Mouse (Mus musculus) midbrain, embryonic 11.5 days (tissue): ENCODE data around the gene Foxk1. TPM values are rescaled to one million over a fixed set of nuclear protein-coding genes. Genes with fewer than 3 reads are reported as not detected.

Source experiments
- ATAC-seq: fragments of 200-750 bp; cut with Nextera tagmentation; 2 replicates; pipeline ENCODE4 v1.8.0; 2017; ENCODE audit warnings: moderate TSS enrichment, moderate library complexity; ENCODE audit not compliant: low FRiP score
- DNase-seq: peaks from one replicate; pipeline ENCODE4 v3.0.0; 2015; ENCODE audit warnings: low spot score; ENCODE audit errors: missing footprints
- H3K27ac ChIP-seq: fragments of 300-500 bp; sonication (generic); 2 replicates; pipeline ENCODE4 v1.5.1; 2014; ENCODE audit warnings: low read depth, low read length
- H3K27me3 ChIP-seq: fragments of 300-500 bp; sonication (generic); 2 replicates; pipeline ENCODE4 v1.6.1; 2014; ENCODE audit warnings: mild to moderate bottlenecking, low read length, moderate library complexity, mixed read lengths; ENCODE audit not compliant: control insufficient read depth, insufficient read depth
- H3K36me3 ChIP-seq: fragments of 300-500 bp; sonication (generic); 2 replicates; pipeline ENCODE4 v1.6.1; 2014; ENCODE audit warnings: mild to moderate bottlenecking, low read length, moderate library complexity, mixed read lengths; ENCODE audit not compliant: control insufficient read depth, insufficient read depth
- H3K4me1 ChIP-seq: fragments of 300-500 bp; sonication (generic); 2 replicates; pipeline ENCODE4 v1.6.1; 2014; ENCODE audit warnings: low read length; ENCODE audit not compliant: control insufficient read depth, insufficient read depth
- H3K4me2 ChIP-seq: fragments of 300-500 bp; sonication (generic); 2 replicates; pipeline ENCODE4 v1.6.1; 2014; ENCODE audit warnings: mild to moderate bottlenecking, moderate library complexity
- H3K4me3 ChIP-seq: fragments of 300-500 bp; sonication (generic); 2 replicates; pipeline ENCODE4 v1.5.1; 2014; ENCODE audit warnings: low read depth, low read length
- H3K9ac ChIP-seq: fragments of 300-500 bp; sonication (generic); 2 replicates; pipeline ENCODE4 v1.6.1; 2014; ENCODE audit warnings: low read length
- H3K9me3 ChIP-seq: fragments of 300-500 bp; sonication (generic); 2 replicates; pipeline ENCODE4 v1.6.1; 2016; ENCODE audit warnings: low read length; ENCODE audit not compliant: control insufficient read depth
- WGBS: fragments of 180-500 bp; shearing (Covaris S2); extraction: QIAGEN DNeasy Blood & Tissue Kit; methylation state at CpG from one replicate; pipeline ENCODE4 v1.1.7; 2014; 5-methylcytosine and 5-hydroxymethylcytosine counted together
- polyA plus RNA-seq: library from polyadenylated mRNA; unstranded; fragments of >200 nt; fragmentation: Nextera tagmentation; extraction: Ambion mirVana; gene quantifications from 2 replicates; pipeline ENCODE4 v1.2.1, GENCODE M21; 2014

The Foxk1 gene
- polyA plus RNA-seq, 1 experiment from 2014 or later: 4.0 TPM

DNA sequence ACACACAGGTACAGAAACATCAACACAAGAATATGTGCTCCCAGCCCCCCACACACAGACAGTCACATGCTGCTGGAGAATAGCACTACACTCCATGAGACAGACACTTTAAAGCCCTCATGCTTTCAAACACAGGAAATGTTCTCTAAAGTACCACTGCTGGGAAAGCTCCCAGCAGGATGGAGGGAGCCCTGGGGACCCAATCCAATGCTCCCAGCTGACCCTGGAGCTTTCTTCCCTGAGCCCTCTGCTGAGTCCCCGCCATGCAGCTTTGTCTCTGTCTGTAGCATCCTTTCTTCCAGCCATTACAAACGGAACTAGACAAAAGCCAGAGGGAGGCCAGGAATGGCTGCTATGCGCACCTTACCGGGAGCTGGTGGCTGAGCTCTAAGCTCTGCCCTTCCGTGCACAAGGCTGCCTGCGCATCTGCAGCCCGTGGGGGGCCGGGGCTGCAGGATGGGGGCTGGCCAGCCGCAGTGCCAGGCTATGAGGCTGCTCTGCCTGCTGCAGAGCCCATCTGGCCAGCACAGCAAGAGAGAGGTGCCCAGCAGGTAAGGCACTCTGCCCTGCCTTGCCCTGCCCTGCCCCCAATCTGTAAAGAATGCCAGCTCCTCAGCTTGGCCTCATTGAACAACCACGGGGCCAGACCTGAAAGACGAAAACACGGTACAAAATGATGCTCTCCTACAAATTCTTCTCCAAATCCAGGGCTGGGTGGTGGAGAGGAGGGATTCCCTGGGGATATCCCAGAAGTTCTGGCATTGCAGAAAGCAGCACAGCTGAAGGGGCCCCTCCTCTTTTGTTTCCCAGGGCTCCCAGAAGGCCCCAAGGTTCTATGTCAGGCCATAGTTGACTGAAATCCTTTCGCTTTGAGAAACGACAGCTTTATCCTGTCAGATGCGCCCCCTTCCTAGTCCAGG is 108.1 kb downstream of the Foxk1 start:
- Histone ChIP-seq H3K4me3 (0 out of 2 replicates have a peak overlapping the region, but pooled peaks have one; percentile 6), H3K36me3 (no peaks in the 10 kb centered on the region), H3K27ac (no peak overlapping the region), H3K4me2 (peak overlapping the region; percentile 27), H3K27me3 (no peaks in the 10 kb centered on the region; the same call in 1 of the 2 replicates), H3K4me1 (peaks cover 12% of the 10 kb centered on the region), H3K9ac (peak overlapping the region; percentile 55), H3K9me3 (no peaks in the 10 kb centered on the region)
- ATAC-seq (peak; percentile 24; the same call in 1 of the 2 replicates), DNase-seq (peak; percentile 87)
- 8% methylated on average over 15 of the region's 15 CpGs for WGBS

DNA sequence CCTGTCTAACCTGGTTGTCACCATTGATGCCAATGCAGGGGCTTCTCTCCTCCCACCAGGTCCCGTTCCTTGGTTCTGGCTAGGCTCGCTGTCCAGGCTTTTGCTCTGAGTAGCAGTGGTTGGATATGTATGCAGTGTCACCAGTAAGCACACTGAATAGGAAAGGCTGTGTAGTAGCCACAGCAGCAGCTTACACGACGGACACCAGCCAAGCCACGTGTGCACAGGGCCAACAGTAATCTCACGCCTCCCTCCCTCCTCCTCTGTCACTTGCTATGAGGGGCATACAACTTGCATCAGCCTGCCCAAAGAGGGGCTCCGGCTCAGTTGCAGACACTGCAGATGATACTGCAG is 108.7 kb downstream of the Foxk1 start:
- no peak overlapping the region for H3K27ac ChIP-seq
- DNase-seq: no peak
- no peak for ATAC-seq
- WGBS: 47% methylated on average over 7 of the region's 7 CpGs
- H3K4me2 ChIP-seq: no peak overlapping the region
- no peak overlapping the region for H3K4me3 ChIP-seq
- no peaks in the 10 kb centered on the region; the same call in 1 of the 2 replicates for H3K27me3 ChIP-seq
- H3K36me3 ChIP-seq: no peaks in the 10 kb centered on the region
- H3K9me3 ChIP-seq: no peaks in the 10 kb centered on the region
- peak overlapping the region; percentile 55 for H3K9ac ChIP-seq
- peaks cover 12% of the 10 kb centered on the region for H3K4me1 ChIP-seq

Other genes starting within 250 kb of the Foxk1 start
- gene Ap5z1, start 62.4 kb downstream of the Foxk1 start, polyA plus RNA-seq: 8.8 and 10.5 TPM in 2 replicates
- gene Papolb, start 128.6 kb downstream of the Foxk1 start, polyA plus RNA-seq: 0.22 and 0.41 TPM in 2 replicates
- 2.8 and 4.4 TPM in 2 replicates for gene Radil, start 149.6 kb downstream of the Foxk1 start, polyA plus RNA-seq
- gene Mmd2, start 207.3 kb downstream of the Foxk1 start, polyA plus RNA-seq: 8.4 and 9.1 TPM in 2 replicates
- gene Wipi2, start 226.2 kb downstream of the Foxk1 start, polyA plus RNA-seq: 53.1 and 55.7 TPM in 2 replicates